ENCODE assay signal across 8 mouse cellular contexts in the genomic region with DNA sequence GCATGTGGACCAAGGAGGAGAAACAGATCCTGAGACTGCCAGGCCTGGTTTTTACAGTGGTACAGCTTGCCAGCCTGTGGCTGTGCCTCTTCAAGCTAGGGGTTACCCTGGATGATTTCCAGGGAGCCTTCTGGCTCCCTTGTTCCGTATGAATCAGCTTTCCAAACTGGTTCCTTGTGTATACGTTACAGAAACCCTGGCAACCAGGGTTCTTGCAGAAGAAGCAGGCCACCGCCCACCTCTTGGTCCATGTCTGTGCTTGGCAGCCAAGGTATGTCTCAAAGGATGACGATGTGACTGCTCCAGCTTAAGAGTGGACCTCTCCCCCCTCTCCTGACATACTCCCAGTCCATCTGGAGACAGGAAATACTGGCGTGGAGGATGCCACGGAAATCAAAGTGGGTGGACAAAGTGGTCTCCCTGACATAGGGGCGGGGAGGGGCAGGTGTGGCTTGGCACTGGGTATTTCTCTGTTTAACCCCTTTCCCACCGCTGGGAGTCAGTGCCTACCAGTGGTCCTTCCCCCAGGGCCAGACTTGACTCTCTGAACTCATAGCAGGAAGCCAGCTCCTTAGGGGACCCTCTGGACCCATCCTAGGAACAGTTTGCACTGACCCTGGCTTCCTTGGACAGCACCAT. TPM values are rescaled to one million over a fixed set of nuclear protein-coding genes. Genes with fewer than 3 reads are reported as not detected.
DNase-seq lines count a peak whose midpoint lies in the region; ATAC-seq and TF ChIP-seq lines count a peak whose summit lies in the region.

No protein-coding gene starts in this region.

- intact Hi-C loops in left cerebral cortex, postnatal 36 days (cut with DNase I): no loop called here

- WGBS in hindbrain, postnatal 0 days: 10% methylated on average over 8 of the region's 8 CpGs
- 32% methylated on average over 8 of the region's 8 CpGs for WGBS in midbrain, embryonic 10.5 days

- peak; percentile 29 for TF ChIP-seq CTCF in hindbrain, postnatal 0 days (IDR thresholded peaks at IDR 0.05; ENCODE audit: low read depth)

- no peaks in the 10 kb centered on the region for H3K36me3 ChIP-seq in erythroblast, embryonic 14.5 days (ENCODE audit: control insufficient read depth)
- H3K36me3 ChIP-seq in hindbrain, postnatal 0 days (ENCODE audit: insufficient read depth, low read length): no peaks in the 10 kb centered on the region
- H3K36me3 ChIP-seq in midbrain, embryonic 10.5 days: no peaks in the 10 kb centered on the region

- peak overlapping the region; percentile 73 for H3K4me3 ChIP-seq in erythroblast, embryonic 14.5 days (replicated peaks)
- H3K4me3 ChIP-seq in hindbrain, postnatal 0 days (ENCODE audit: low read length): peak overlapping the region; percentile 86
- peak overlapping the region; percentile 76 for H3K4me3 ChIP-seq in midbrain, embryonic 10.5 days

- H3K27me3 ChIP-seq in erythroblast, embryonic 14.5 days (ENCODE audit: control insufficient read depth): peaks cover 9% of the 10 kb centered on the region
- H3K27me3 ChIP-seq in hindbrain, postnatal 0 days (ENCODE audit: insufficient read depth, low read length): no peaks in the 10 kb centered on the region
- peaks cover 29% of the 10 kb centered on the region for H3K27me3 ChIP-seq in midbrain, embryonic 10.5 days (ENCODE audit: low read depth, poor library complexity, severe bottlenecking)

- ATAC-seq in erythroblast, adult 5-6 weeks (replicated peaks; ENCODE audit: low FRiP score, poor library complexity, severe bottlenecking): no peak
- peak; percentile 27 for ATAC-seq in hindbrain, postnatal 0 days

- peak overlapping the region; percentile 94 for H3K27ac ChIP-seq in hindbrain, postnatal 0 days
- H3K27ac ChIP-seq in midbrain, embryonic 10.5 days (replicated peaks): peak overlapping the region; percentile 74

- peak; percentile 51 to 56 for DNase-seq in cerebellum, adult 18-20 months
- DNase-seq in frontal cortex, adult 2 months (ENCODE audit: extremely low spot score in 1 of 2, low spot score in 1 of 2): peak; percentile 57 to 84
- DNase-seq in hindbrain, postnatal 0 days (ENCODE audit: low spot score): peak; percentile 90
- peak; percentile 69 to 75 for DNase-seq in left cerebral cortex, postnatal 36 days (ENCODE audit: low spot score in 2 of 2)
- DNase-seq in midbrain, embryonic 10.5 days (ENCODE audit: low spot score): no peak
- DNase-seq in telencephalon, adult 2 months (ENCODE audit: low read depth, low spot score): peak; percentile 89

- H3K4me2 ChIP-seq in hindbrain, postnatal 0 days (ENCODE audit: low read depth, low read length): peak overlapping the region; percentile 90

- peak overlapping the region; percentile 88 for H3K9ac ChIP-seq in hindbrain, postnatal 0 days (replicated peaks; ENCODE audit: low read length)

- no peaks in the 10 kb centered on the region for H3K9me3 ChIP-seq in erythroblast, embryonic 14.5 days (ENCODE audit: control insufficient read depth, low read length)
- no peaks in the 10 kb centered on the region for H3K9me3 ChIP-seq in hindbrain, postnatal 0 days (ENCODE audit: low read length)
- H3K9me3 ChIP-seq in midbrain, embryonic 10.5 days (replicated peaks): no peaks in the 10 kb centered on the region

- H3K4me1 ChIP-seq in erythroblast, embryonic 14.5 days (ENCODE audit: control insufficient read depth): peaks cover 55% of the 10 kb centered on the region
- peaks cover 11% of the 10 kb centered on the region for H3K4me1 ChIP-seq in hindbrain, postnatal 0 days (ENCODE audit: insufficient read depth, low read length)
- H3K4me1 ChIP-seq in midbrain, embryonic 10.5 days: peaks cover 69% of the 10 kb centered on the region

RNA-seq across cellular contexts. Expression of a gene that starts 0.8 kb away (rescaled TPM):
- polyA plus RNA-seq in erythroblast, embryonic 14.5 days (2012): 0.04 and 0.05 TPM in 2 replicates
- 1.9 and 2.7 TPM in 2 replicates for total RNA-seq in erythroblast, adult 5-6 weeks (2015; ENCODE audit: low replicate concordance)
- total RNA-seq in erythroblast, adult 5-6 weeks (2017; ENCODE audit: low replicate concordance): 1.7 and 2.0 TPM in 2 replicates
- polyA plus RNA-seq in frontal cortex, adult 2 months (2012; rRNA removed): 18.6 and 19.4 TPM in 2 replicates
- 10.0 and 12.0 TPM in 2 replicates for total RNA-seq in hindbrain, postnatal 0 days (2014; rRNA removed)
- 4.2 and 5.1 TPM in 2 replicates for polyA plus RNA-seq in hindbrain, postnatal 0 days (2015; fragmentation: Nextera tagmentation; extraction: Ambion mirVana)
- 10 to 100 TPM; 28.9 to 37.8 TPM for total RNA-seq in left cerebral cortex, postnatal 36 days (2021)
- polyA plus RNA-seq in midbrain, embryonic 10.5 days (2016; fragmentation: Nextera tagmentation; extraction: Ambion mirVana): 2.5 and 4.0 TPM in 2 replicates

RNA-seq across cellular contexts. Expression of a gene that starts 36.1 kb away (rescaled TPM):
- 0.40 and 0.45 TPM in 2 replicates for polyA plus RNA-seq in erythroblast, embryonic 14.5 days (2012)
- 1.0 and 1.3 TPM in 2 replicates for total RNA-seq in erythroblast, adult 5-6 weeks (2015; ENCODE audit: low replicate concordance)
- 0.51 and 2.6 TPM in 2 replicates for total RNA-seq in erythroblast, adult 5-6 weeks (2017; ENCODE audit: low replicate concordance)
- polyA plus RNA-seq in frontal cortex, adult 2 months (2012; rRNA removed): 19.5 and 20.6 TPM in 2 replicates
- total RNA-seq in hindbrain, postnatal 0 days (2014; rRNA removed): 10.3 and 11.7 TPM in 2 replicates
- polyA plus RNA-seq in hindbrain, postnatal 0 days (2015; fragmentation: Nextera tagmentation; extraction: Ambion mirVana): 7.4 and 8.1 TPM in 2 replicates
- 10 to 100 TPM; 14.0 to 16.1 TPM for total RNA-seq in left cerebral cortex, postnatal 36 days (2021)
- polyA plus RNA-seq in midbrain, embryonic 10.5 days (2016; fragmentation: Nextera tagmentation; extraction: Ambion mirVana): 10.5 and 12.9 TPM in 2 replicates

RNA-seq across cellular contexts. Expression of a gene that starts 44.5 kb away (rescaled TPM):
- polyA plus RNA-seq in erythroblast, embryonic 14.5 days (2012): 0.80 and 1.3 TPM in 2 replicates
- total RNA-seq in erythroblast, adult 5-6 weeks (2015; ENCODE audit: low replicate concordance): 2.5 and 4.8 TPM in 2 replicates
- 4.2 and 5.0 TPM in 2 replicates for total RNA-seq in erythroblast, adult 5-6 weeks (2017; ENCODE audit: low replicate concordance)
- 20.7 and 25.9 TPM in 2 replicates for polyA plus RNA-seq in frontal cortex, adult 2 months (2012; rRNA removed)
- 154 and 160 TPM in 2 replicates for total RNA-seq in hindbrain, postnatal 0 days (2014; rRNA removed)
- polyA plus RNA-seq in hindbrain, postnatal 0 days (2015; fragmentation: Nextera tagmentation; extraction: Ambion mirVana): 129 and 131 TPM in 2 replicates
- 10 to 100 TPM; 14.9 to 18.8 TPM for total RNA-seq in left cerebral cortex, postnatal 36 days (2021)
- polyA plus RNA-seq in midbrain, embryonic 10.5 days (2016; fragmentation: Nextera tagmentation; extraction: Ambion mirVana): 213 and 329 TPM in 2 replicates

RNA-seq across cellular contexts. Expression of a gene that starts 59.7 kb away (rescaled TPM):
- polyA plus RNA-seq in erythroblast, embryonic 14.5 days (2012): 5.3 and 6.5 TPM in 2 replicates
- 32.6 and 82.0 TPM in 2 replicates for total RNA-seq in erythroblast, adult 5-6 weeks (2015; ENCODE audit: low replicate concordance)
- total RNA-seq in erythroblast, adult 5-6 weeks (2017; ENCODE audit: low replicate concordance): 55.6 and 70.8 TPM in 2 replicates
- polyA plus RNA-seq in frontal cortex, adult 2 months (2012; rRNA removed): 92.2 and 97.3 TPM in 2 replicates
- 66.7 and 66.9 TPM in 2 replicates for total RNA-seq in hindbrain, postnatal 0 days (2014; rRNA removed)
- polyA plus RNA-seq in hindbrain, postnatal 0 days (2015; fragmentation: Nextera tagmentation; extraction: Ambion mirVana): 119 and 120 TPM in 2 replicates
- total RNA-seq in left cerebral cortex, postnatal 36 days (2021): 10 to 100 TPM; 54.5 to 62.4 TPM
- polyA plus RNA-seq in midbrain, embryonic 10.5 days (2016; fragmentation: Nextera tagmentation; extraction: Ambion mirVana): 173 and 177 TPM in 2 replicates
